Comparison of ENCODE assay signal across 10 mouse cellular contexts in the genomic region with DNA sequence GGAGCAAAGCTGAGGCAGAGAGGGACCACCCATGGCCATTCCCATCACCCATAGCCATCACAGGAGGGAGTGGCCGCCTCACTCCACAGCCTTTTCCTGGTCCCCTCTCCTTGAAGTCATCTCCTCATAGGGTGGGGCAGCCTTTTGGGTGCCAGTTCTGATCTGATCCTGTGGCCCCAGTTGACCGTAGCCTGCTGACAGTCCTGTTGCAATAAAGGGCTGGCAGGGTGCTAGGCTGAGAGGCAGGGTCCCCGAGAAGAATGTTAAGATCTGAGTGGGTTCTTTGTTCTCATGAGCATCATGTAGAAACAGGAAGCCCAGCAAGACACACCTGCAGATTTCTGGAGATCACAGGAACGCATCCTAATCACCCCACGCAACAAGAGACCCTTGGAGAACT. TPM values are rescaled to one million over a fixed set of nuclear protein-coding genes. Genes with fewer than 3 reads are reported as not detected.
DNase-seq lines count a peak whose midpoint lies in the region; ATAC-seq lines count a peak whose summit lies in the region.
"Had no signal": no experiment of that assay in that cellular context is flagged by ENCODE, and none has a peak within 500 bp of the region (broad histone marks: within the 10 kb centered on the region; RNA-seq: fewer than 3 reads in every experiment).

No protein-coding gene starts in this region.

- H3K4me1 ChIP-seq in brown adipose tissue, adult 24 weeks (ENCODE audit: control insufficient read depth, insufficient read depth, insufficient read length, low read length), result peaks cover 18% of the 10 kb centered on the region
- H3K4me1 ChIP-seq in hindbrain, embryonic 12.5 days, result peaks cover 20% of the 10 kb centered on the region
- H3K4me1 ChIP-seq in lung, embryonic 16.5 days (replicated peaks; ENCODE audit: control insufficient read depth, insufficient read depth, low read length), result peaks cover 8% of the 10 kb centered on the region; the same call in 1 of the 2 replicates

- H3K4me3 ChIP-seq in brown adipose tissue, adult 24 weeks (ENCODE audit: insufficient read depth, low read depth, low read length), result peak overlapping the region; percentile 88
- peak overlapping the region; percentile 42 for H3K4me3 ChIP-seq in hindbrain, embryonic 12.5 days
- H3K4me3 ChIP-seq in lung, embryonic 16.5 days (ENCODE audit: low read length), result peak overlapping the region; percentile 56

- no peaks in the 10 kb centered on the region for H3K9me3 ChIP-seq in hindbrain, embryonic 12.5 days (replicated peaks)
- no peaks in the 10 kb centered on the region for H3K9me3 ChIP-seq in lung, embryonic 16.5 days (ENCODE audit: control insufficient read depth, low read length)

- H3K4me2 ChIP-seq in hindbrain, embryonic 12.5 days (replicated peaks), result peak overlapping the region; percentile 87
- H3K4me2 ChIP-seq in lung, embryonic 16.5 days (ENCODE audit: low read depth, low read length), result peak overlapping the region; percentile 70

- peak; percentile 42 for DNase-seq in gastrocnemius, adult 18-20 months (ENCODE audit: low spot score)
- no peak for DNase-seq in gastrocnemius, postnatal 36 days
- no peak for DNase-seq in retina, embryonic 14.5 days (ENCODE audit: low spot score)
- DNase-seq in cerebellum, postnatal 25 days, result no peak
- no peak for DNase-seq in frontal cortex, postnatal 36 days (ENCODE audit: low spot score in 2 of 2)

- H3K36me3 ChIP-seq in hindbrain, embryonic 12.5 days, result no peaks in the 10 kb centered on the region
- no peaks in the 10 kb centered on the region for H3K36me3 ChIP-seq in lung, embryonic 16.5 days (ENCODE audit: control insufficient read depth, insufficient read depth, low read length)

- 0 out of 2 replicates have a peak, but pooled peaks cover 3% of the 10 kb centered on the region for H3K27me3 ChIP-seq in hindbrain, embryonic 12.5 days
- no peaks in the 10 kb centered on the region for H3K27me3 ChIP-seq in lung, embryonic 16.5 days (ENCODE audit: control insufficient read depth, insufficient read depth, low read depth, low read length)

- WGBS in hindbrain, embryonic 12.5 days, result 83% methylated on average over 5 of the region's 5 CpGs
- 70% methylated on average over 5 of the region's 5 CpGs for WGBS in lung, embryonic 16.5 days

- ATAC-seq in hindbrain, embryonic 12.5 days (ENCODE audit: low FRiP score), result no peak
- ATAC-seq in lung, embryonic 16.5 days (ENCODE audit: low read depth), result no peak

- H3K27ac ChIP-seq in brown adipose tissue, adult 24 weeks (replicated peaks; ENCODE audit: low read depth, low read length), result peak overlapping the region; percentile 98
- no peak overlapping the region for H3K27ac ChIP-seq in hindbrain, embryonic 12.5 days
- H3K27ac ChIP-seq in lung, embryonic 16.5 days (ENCODE audit: low read length), result no peak overlapping the region

- no peak overlapping the region for H3K9ac ChIP-seq in hindbrain, embryonic 12.5 days
- peak overlapping the region; percentile 77 for H3K9ac ChIP-seq in lung, embryonic 16.5 days (ENCODE audit: low read length)

- intact Hi-C loops in gastrocnemius, postnatal 36 days (cut with DNase I), result no loop called here

RNA-seq across cellular contexts. Expression of a gene that starts 1.1 kb away (rescaled TPM):
- 10 to 100 TPM in 1 of 2 experiments, 1 to 10 TPM in 1; 8.9 to 14.9 TPM for total RNA-seq in gastrocnemius, adult 18-20 months (2021)
- total RNA-seq in gastrocnemius, postnatal 36 days (2021), result 10 to 100 TPM in 1 of 2 experiments, 1 to 10 TPM in 1; 10.0 to 13.1 TPM
- polyA plus RNA-seq in brown adipose tissue, adult 24 weeks (2012; ENCODE audit: insufficient read depth, insufficient read length, missing spikeins), result 7.0 and 9.6 TPM in 2 replicates
- polyA plus RNA-seq in hindbrain, embryonic 12.5 days (2016; fragmentation: Nextera tagmentation; extraction: Ambion mirVana), result 8.6 and 8.9 TPM in 2 replicates
- polyA plus RNA-seq in lung, embryonic 16.5 days (2015; fragmentation: Nextera tagmentation; extraction: Ambion mirVana), result 16.0 and 17.2 TPM in 2 replicates

RNA-seq across cellular contexts. Expression of a gene that starts 5.1 kb away (rescaled TPM):
- total RNA-seq in gastrocnemius, adult 18-20 months (2021), result not detected
- not detected for total RNA-seq in gastrocnemius, postnatal 36 days (2021)
- polyA plus RNA-seq in brown adipose tissue, adult 24 weeks (2012; ENCODE audit: insufficient read depth, insufficient read length, missing spikeins), result not detected in 2 replicates
- polyA plus RNA-seq in hindbrain, embryonic 12.5 days (2016; fragmentation: Nextera tagmentation; extraction: Ambion mirVana), result not detected in 2 replicates
- polyA plus RNA-seq in lung, embryonic 16.5 days (2015; fragmentation: Nextera tagmentation; extraction: Ambion mirVana), result not detected in 2 replicates
- polyA plus RNA-seq: C2C12; large intestine, adult 2 months had no signal

RNA-seq across cellular contexts. Expression of a gene that starts 31.7 kb away (rescaled TPM):
- total RNA-seq in gastrocnemius, adult 18-20 months (2021), result 1 to 10 TPM; 4.2 to 4.3 TPM
- total RNA-seq in gastrocnemius, postnatal 36 days (2021), result 1 to 10 TPM; 4.3 to 4.4 TPM
- polyA plus RNA-seq in brown adipose tissue, adult 24 weeks (2012; ENCODE audit: insufficient read depth, insufficient read length, missing spikeins), result 426 and 428 TPM in 2 replicates
- polyA plus RNA-seq in hindbrain, embryonic 12.5 days (2016; fragmentation: Nextera tagmentation; extraction: Ambion mirVana), result 87.4 and 89.7 TPM in 2 replicates
- polyA plus RNA-seq in lung, embryonic 16.5 days (2015; fragmentation: Nextera tagmentation; extraction: Ambion mirVana), result 57.9 and 63.5 TPM in 2 replicates

RNA-seq across cellular contexts. Expression of a gene that starts 41.6 kb away (rescaled TPM):
- under 1 TPM; 0.59 to 0.71 TPM for total RNA-seq in gastrocnemius, adult 18-20 months (2021)
- total RNA-seq in gastrocnemius, postnatal 36 days (2021), result under 1 TPM; 0.43 to 0.76 TPM
- 1.0 and 1.2 TPM in 2 replicates for polyA plus RNA-seq in brown adipose tissue, adult 24 weeks (2012; ENCODE audit: insufficient read depth, insufficient read length, missing spikeins)
- polyA plus RNA-seq in hindbrain, embryonic 12.5 days (2016; fragmentation: Nextera tagmentation; extraction: Ambion mirVana), result 0.08 and 0.20 TPM in 2 replicates
- polyA plus RNA-seq in lung, embryonic 16.5 days (2015; fragmentation: Nextera tagmentation; extraction: Ambion mirVana), result 0.34 and 0.59 TPM in 2 replicates

RNA-seq across cellular contexts. Expression of a gene that starts 51.7 kb away (rescaled TPM):
- 10 to 100 TPM; 67.4 to 72.2 TPM for total RNA-seq in gastrocnemius, adult 18-20 months (2021)
- total RNA-seq in gastrocnemius, postnatal 36 days (2021), result 10 to 100 TPM; 63.9 to 64.3 TPM
- 78.2 and 99.0 TPM in 2 replicates for polyA plus RNA-seq in brown adipose tissue, adult 24 weeks (2012; ENCODE audit: insufficient read depth, insufficient read length, missing spikeins)
- 18.3 and 18.5 TPM in 2 replicates for polyA plus RNA-seq in hindbrain, embryonic 12.5 days (2016; fragmentation: Nextera tagmentation; extraction: Ambion mirVana)
- 8.4 and 9.5 TPM in 2 replicates for polyA plus RNA-seq in lung, embryonic 16.5 days (2015; fragmentation: Nextera tagmentation; extraction: Ambion mirVana)
